Mouse (Mus musculus) lung, postnatal 25 days (tissue): Measurements from ENCODE around the gene Tmem207.

Source experiments
- DNase-seq: peaks from one replicate; pipeline ENCODE4 v3.0.0; 2022; ENCODE audit warnings: low spot score

Gene Tmem207

DNA sequence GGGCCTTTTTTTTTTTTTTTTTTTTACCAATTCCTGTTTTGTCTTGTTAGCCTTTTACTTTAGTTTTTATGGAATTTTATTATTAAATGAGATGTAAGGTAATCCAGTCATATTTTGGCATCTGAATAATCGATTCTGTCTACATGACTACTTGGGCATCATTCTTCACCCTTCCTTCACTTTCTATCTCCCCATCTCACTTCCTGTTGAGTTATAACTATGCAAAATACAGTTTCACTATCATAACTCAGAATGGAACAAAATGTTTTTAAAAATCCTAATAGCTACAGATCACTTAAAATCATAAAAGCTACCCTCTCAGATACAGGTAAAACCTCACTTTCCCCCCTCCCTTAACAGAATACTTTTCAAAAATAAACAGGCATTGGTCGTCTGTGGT lies 70.4 kb downstream of the Tmem207 start:
- no peak for DNase-seq

- no peak for DNase-seq
Measured at GRCm38 (mm10) chr16:26454163-26454562, 72.4 kb downstream of the Tmem207 start.
